Mouse (Mus musculus) forebrain, embryonic 11.5 days (tissue): Measurements from ENCODE around the gene Wdr25. TPM values are rescaled to one million over a fixed set of nuclear protein-coding genes. Genes with fewer than 3 reads are reported as not detected.

Experiments
- ATAC-seq: fragments of 200-750 bp; cut with Nextera tagmentation; replicated peaks from 2 replicates; pipeline ENCODE4 v1.8.0; 2017; ENCODE audit warnings: moderate TSS enrichment; ENCODE audit not compliant: low FRiP score
- DNase-seq: peaks from one replicate; pipeline ENCODE4 v3.0.0-alpha.2; 2017; ENCODE audit warnings: low spot score
- H3K27ac ChIP-seq: fragments of 300-500 bp; sonication (generic); 2 replicates; pipeline ENCODE4 v1.5.1; 2014; ENCODE audit warnings: low read depth, low read length
- H3K27me3 ChIP-seq: fragments of 300-500 bp; sonication (generic); 2 replicates; pipeline ENCODE4 v1.6.1; 2014; ENCODE audit warnings: mild to moderate bottlenecking, low read length, mixed read lengths; ENCODE audit not compliant: control insufficient read depth, insufficient read depth
- H3K36me3 ChIP-seq: fragments of 300-500 bp; sonication (generic); 2 replicates; pipeline ENCODE4 v1.6.1; 2014; ENCODE audit warnings: mild to moderate bottlenecking, low read length, moderate library complexity, mixed read lengths; ENCODE audit not compliant: control insufficient read depth, insufficient read depth
- H3K4me1 ChIP-seq: fragments of 300-500 bp; sonication (generic); replicated peaks from 2 replicates; pipeline ENCODE4 v1.6.1; 2014; ENCODE audit warnings: low read length, mixed read lengths; ENCODE audit not compliant: control insufficient read depth, insufficient read depth
- H3K4me2 ChIP-seq: fragments of 300-500 bp; sonication (generic); 2 replicates; pipeline ENCODE4 v1.6.1; 2014; ENCODE audit warnings: low read depth, mild to moderate bottlenecking, low read length, moderate library complexity, mixed read lengths; ENCODE audit not compliant: severe bottlenecking
- H3K4me3 ChIP-seq: fragments of 300-500 bp; sonication (generic); 2 replicates; pipeline ENCODE4 v1.5.1; 2014; ENCODE audit warnings: low read depth, low read length
- H3K9ac ChIP-seq: fragments of 300-500 bp; sonication (generic); 2 replicates; pipeline ENCODE4 v1.6.1; 2014; ENCODE audit warnings: low read length
- H3K9me3 ChIP-seq: fragments of 300-500 bp; sonication (generic); 2 replicates; pipeline ENCODE4 v1.6.1; 2016; ENCODE audit warnings: low read length, mixed read lengths; ENCODE audit not compliant: control insufficient read depth
- WGBS: fragments of 180-500 bp; shearing (Covaris S2); extraction: QIAGEN DNeasy Blood & Tissue Kit; methylation state at CpG from one replicate; pipeline ENCODE4 v1.1.7; 2014; 5-methylcytosine and 5-hydroxymethylcytosine counted together
- polyA plus RNA-seq: library from polyadenylated mRNA; unstranded; fragments of >200 nt; fragmentation: Nextera tagmentation; extraction: Ambion mirVana; gene quantifications from 2 replicates; pipeline ENCODE4 v1.2.1, GENCODE M21; 2014

Wdr25 gene
- polyA plus RNA-seq, 1 experiment from 2014 or later: 7.2 TPM

- Histone ChIP-seq H3K9me3 (no peaks in the 10 kb centered on the region), H3K9ac (no peak overlapping the region), H3K27ac (no peak overlapping the region), H3K4me1 (no peaks in the 10 kb centered on the region), H3K4me3 (no peak overlapping the region), H3K4me2 (no peak overlapping the region), H3K27me3 (no peaks in the 10 kb centered on the region; the same call in 1 of the 2 replicates), H3K36me3 (no peaks in the 10 kb centered on the region)
- 88% methylated on average over 6 of the region's 6 CpGs for WGBS
- ATAC-seq (no peak), DNase-seq (no peak)
Measured at GRCm38 (mm10) chr12:109074106-109074505, 180.7 kb downstream of the Wdr25 start.

GRCm38 (mm10) chr12:109074777-109075285, 181.4 kb downstream of the Wdr25 start:
- no peaks in the 10 kb centered on the region for H3K9me3 ChIP-seq
- no peak overlapping the region for H3K4me3 ChIP-seq
- no peak overlapping the region for H3K4me2 ChIP-seq
- H3K27ac ChIP-seq: no peak overlapping the region
- no peak for DNase-seq
- H3K9ac ChIP-seq: no peak overlapping the region
- no peaks in the 10 kb centered on the region for H3K36me3 ChIP-seq
- no peaks in the 10 kb centered on the region; the same call in 1 of the 2 replicates for H3K27me3 ChIP-seq
- ATAC-seq: no peak
- WGBS: 57% methylated on average over 2 of the region's 2 CpGs
- H3K4me1 ChIP-seq: no peaks in the 10 kb centered on the region

GRCm38 (mm10) chr12:109077036-109077435, 183.6 kb downstream of the Wdr25 start:
- H3K27ac ChIP-seq: no peak overlapping the region
- 83% methylated on average over 6 of the region's 6 CpGs for WGBS
- no peak overlapping the region for H3K4me3 ChIP-seq
- ATAC-seq (no peak), DNase-seq (no peak)
- H3K27me3 ChIP-seq: no peaks in the 10 kb centered on the region; the same call in 1 of the 2 replicates
- H3K4me2 ChIP-seq: no peak overlapping the region
- H3K36me3 ChIP-seq: no peaks in the 10 kb centered on the region
- no peaks in the 10 kb centered on the region for H3K9me3 ChIP-seq
- no peaks in the 10 kb centered on the region for H3K4me1 ChIP-seq
- no peak overlapping the region for H3K9ac ChIP-seq

Other genes with a start within 250 kb of the Wdr25 start
- gene Degs2, start 191.3 kb upstream of the Wdr25 start, polyA plus RNA-seq: 1.8 and 2.5 TPM in 2 replicates
- gene Yy1, start 100.7 kb upstream of the Wdr25 start, polyA plus RNA-seq: 20.8 and 22.1 TPM in 2 replicates
- 13.8 and 14.6 TPM in 2 replicates for gene Slc25a29, start 57.7 kb upstream of the Wdr25 start, polyA plus RNA-seq
- gene Slc25a47, start 57.6 kb upstream of the Wdr25 start, polyA plus RNA-seq: 10.0 and 12.2 TPM in 2 replicates
- gene Wars, start 543 bp downstream of the Wdr25 start, polyA plus RNA-seq: 140 and 142 TPM in 2 replicates
- 6.6 and 7.3 TPM in 2 replicates for gene Begain, start 174.6 kb downstream of the Wdr25 start, polyA plus RNA-seq